Mouse (Mus musculus): Measurements from ENCODE around the gene Odf3l1. TPM values are rescaled to one million over a fixed set of nuclear protein-coding genes. Genes with fewer than 3 reads are reported as not detected.
A peak's percentile ranks its signal among the peaks of the same experiment; 100 is the strongest.

Odf3l1 gene
- polyA plus RNA-seq, 1 experiment from 2014 or later = not detected

GRCm38 (mm10) chr9:56871191-56871590, 6.7 kb upstream of the Odf3l1 start:
- 48% methylated on average over 5 of the region's 5 CpGs for WGBS (ENCODE audit: missing documents)
- Histone ChIP-seq H3K79me2 (ENCODE audit: inconsistent target) (no peaks in the 10 kb centered on the region), H3K27ac (peak overlapping the region; percentile 35), H3K36me3 (ENCODE audit: inconsistent target) (no peaks in the 10 kb centered on the region), H3K4me3 (ENCODE audit: inconsistent target) (no peak overlapping the region)

- WGBS (ENCODE audit: missing documents) = 65% methylated on average over 10 of the region's 10 CpGs
- peak overlapping the region; percentile 35 for H3K27ac ChIP-seq
Measured at GRCm38 (mm10) chr9:56870778-56871177, 6.3 kb upstream of the Odf3l1 start.

GRCm38 (mm10) chr9:56869552-56869951, 5.1 kb upstream of the Odf3l1 start:
- 88% methylated on average over 13 of the region's 13 CpGs for WGBS (ENCODE audit: missing documents)

More at GRCm38 (mm10) chr9:56870778-56871177, 6.3 kb upstream of the Odf3l1 start:
- H3K79me2 ChIP-seq (ENCODE audit: inconsistent target) = no peaks in the 10 kb centered on the region
- H3K4me3 ChIP-seq (ENCODE audit: inconsistent target) = no peak overlapping the region
- H3K36me3 ChIP-seq (ENCODE audit: inconsistent target) = no peaks in the 10 kb centered on the region

GRCm38 (mm10) chr9:56868292-56868691, 3.8 kb upstream of the Odf3l1 start:
- Histone ChIP-seq H3K27ac (no peak overlapping the region), H3K4me3 (ENCODE audit: inconsistent target) (no peak overlapping the region), H3K36me3 (ENCODE audit: inconsistent target) (no peaks in the 10 kb centered on the region), H3K79me2 (ENCODE audit: inconsistent target) (no peaks in the 10 kb centered on the region)
- 43% methylated on average over 6 of the region's 6 CpGs for WGBS (ENCODE audit: missing documents)

More at GRCm38 (mm10) chr9:56869552-56869951, 5.1 kb upstream of the Odf3l1 start:
- Histone ChIP-seq H3K27ac (no peak overlapping the region), H3K4me3 (ENCODE audit: inconsistent target) (no peak overlapping the region), H3K79me2 (ENCODE audit: inconsistent target) (no peaks in the 10 kb centered on the region), H3K36me3 (ENCODE audit: inconsistent target) (no peaks in the 10 kb centered on the region)

- H3K36me3 ChIP-seq (ENCODE audit: inconsistent target) = no peaks in the 10 kb centered on the region
- H3K4me3 ChIP-seq (ENCODE audit: inconsistent target) = no peak overlapping the region
- no peak overlapping the region for H3K27ac ChIP-seq
- 87% methylated on average over 5 of the region's 5 CpGs for WGBS (ENCODE audit: missing documents)
- no peaks in the 10 kb centered on the region for H3K79me2 ChIP-seq (ENCODE audit: inconsistent target)
Measured at GRCm38 (mm10) chr9:56866430-56866829, 2.0 kb upstream of the Odf3l1 start.

GRCm38 (mm10) chr9:56865673-56866400, 1.4 kb upstream of the Odf3l1 start:
- H3K27ac ChIP-seq = no peak overlapping the region
- no peaks in the 10 kb centered on the region for H3K36me3 ChIP-seq (ENCODE audit: inconsistent target)
- no peak overlapping the region for H3K4me3 ChIP-seq (ENCODE audit: inconsistent target)
- H3K79me2 ChIP-seq (ENCODE audit: inconsistent target) = no peaks in the 10 kb centered on the region
- WGBS (ENCODE audit: missing documents) = 80% methylated on average over 11 of the region's 11 CpGs

GRCm38 (mm10) chr9:56864832-56865231, 353 bp upstream of the Odf3l1 start, which contains the start of gene Cspg4:
Gene Cspg4 (plus strand): TSS chr9:56865033.
- no peak within 1 kb of the TSS for H3K4me3 ChIP-seq (ENCODE audit: inconsistent target)
- 30% methylated on average over 24 of the region's 24 CpGs for WGBS (ENCODE audit: missing documents)
- no peaks in the 10 kb centered on the region for H3K36me3 ChIP-seq (ENCODE audit: inconsistent target)
- H3K27ac ChIP-seq = no peak within 1 kb of the TSS
- H3K79me2 ChIP-seq (ENCODE audit: inconsistent target) = no peaks in the 10 kb centered on the region

- WGBS (ENCODE audit: missing documents) = 80% methylated on average over 2 of the region's 2 CpGs
- no peak overlapping the region for H3K27ac ChIP-seq
- H3K4me3 ChIP-seq (ENCODE audit: inconsistent target) = no peak overlapping the region
- no peaks in the 10 kb centered on the region for H3K36me3 ChIP-seq (ENCODE audit: inconsistent target)
- H3K79me2 ChIP-seq (ENCODE audit: inconsistent target) = no peaks in the 10 kb centered on the region
Measured at GRCm38 (mm10) chr9:56862863-56863262, 1.6 kb downstream of the Odf3l1 start.

- 74% methylated on average over 15 of the region's 15 CpGs for WGBS (ENCODE audit: missing documents)
- no peak overlapping the region for H3K4me3 ChIP-seq (ENCODE audit: inconsistent target)
Measured at GRCm38 (mm10) chr9:56860486-56861269, 3.8 kb downstream of the Odf3l1 start.

GRCm38 (mm10) chr9:56860035-56860434, 4.4 kb downstream of the Odf3l1 start:
- no peaks in the 10 kb centered on the region for H3K79me2 ChIP-seq (ENCODE audit: inconsistent target)
- WGBS (ENCODE audit: missing documents) = 100% methylated on average over 3 of the region's 3 CpGs
- H3K36me3 ChIP-seq (ENCODE audit: inconsistent target) = no peaks in the 10 kb centered on the region
- H3K27ac ChIP-seq = no peak overlapping the region
- no peak overlapping the region for H3K4me3 ChIP-seq (ENCODE audit: inconsistent target)

More at GRCm38 (mm10) chr9:56860486-56861269, 3.8 kb downstream of the Odf3l1 start:
- Histone ChIP-seq H3K79me2 (ENCODE audit: inconsistent target) (no peaks in the 10 kb centered on the region), H3K36me3 (ENCODE audit: inconsistent target) (no peaks in the 10 kb centered on the region), H3K27ac (no peak overlapping the region)

GRCm38 (mm10) chr9:56857463-56857862, 7.0 kb downstream of the Odf3l1 start:
- Histone ChIP-seq H3K27ac (no peak overlapping the region), H3K36me3 (ENCODE audit: inconsistent target) (no peaks in the 10 kb centered on the region), H3K79me2 (ENCODE audit: inconsistent target) (no peaks in the 10 kb centered on the region), H3K4me3 (ENCODE audit: inconsistent target) (no peak overlapping the region)
- WGBS (ENCODE audit: missing documents) = 77% methylated on average over 3 of the region's 3 CpGs

- Histone ChIP-seq H3K36me3 (ENCODE audit: inconsistent target) (no peaks in the 10 kb centered on the region), H3K79me2 (ENCODE audit: inconsistent target) (no peaks in the 10 kb centered on the region), H3K27ac (no peak overlapping the region), H3K4me3 (ENCODE audit: inconsistent target) (no peak overlapping the region)
- WGBS (ENCODE audit: missing documents) = 52% methylated on average over 11 of the region's 11 CpGs
Measured at GRCm38 (mm10) chr9:56851778-56852177, 12.7 kb downstream of the Odf3l1 start.

GRCm38 (mm10) chr9:56850905-56851252, 13.6 kb downstream of the Odf3l1 start:
- H3K4me3 ChIP-seq (ENCODE audit: inconsistent target) = no peak overlapping the region
- H3K27ac ChIP-seq = no peak overlapping the region
- no peaks in the 10 kb centered on the region for H3K36me3 ChIP-seq (ENCODE audit: inconsistent target)
- no peaks in the 10 kb centered on the region for H3K79me2 ChIP-seq (ENCODE audit: inconsistent target)
- WGBS (ENCODE audit: missing documents) = 80% methylated on average over 4 of the region's 4 CpGs

GRCm38 (mm10) chr9:56850128-56850904, 14.2 kb downstream of the Odf3l1 start:
- no peaks in the 10 kb centered on the region for H3K36me3 ChIP-seq (ENCODE audit: inconsistent target)
- no peak overlapping the region for H3K27ac ChIP-seq
- 84% methylated on average over 14 of the region's 14 CpGs for WGBS (ENCODE audit: missing documents)
- no peaks in the 10 kb centered on the region for H3K79me2 ChIP-seq (ENCODE audit: inconsistent target)
- no peak overlapping the region for H3K4me3 ChIP-seq (ENCODE audit: inconsistent target)
